Mouse (Mus musculus) MEL (cell line): ENCODE data around the gene Tmod1. TPM values are rescaled to one million over a fixed set of nuclear protein-coding genes. Genes with fewer than 3 reads are reported as not detected.

ENCODE experiments used
- DNase-seq: peaks from one replicate; pipeline ENCODE4 v3.0.0; 2011; ENCODE audit warnings: low read depth, low spot score
- H3K27ac ChIP-seq: 2 replicates; pipeline ENCODE4 v1.5.1; 2012; ENCODE audit warnings: low read depth, mild to moderate bottlenecking, control low read depth, low read length, moderate library complexity; ENCODE audit not compliant: control insufficient read depth
- H3K27me3 ChIP-seq, 2 experiments: fragments of 150-350 bp in 1 of 2; sonication (generic) in 1 of 2; 2 replicates each; pipeline ENCODE4 v1.6.1; 2012; ENCODE audit warnings: low read length in 2 of 2, mild to moderate bottlenecking in 2 of 2, improper control_type of control experiment in 1 of 2, moderate library complexity in 1 of 2; ENCODE audit not compliant: insufficient read depth in 2 of 2, control insufficient read depth in 1 of 2
- H3K36me3 ChIP-seq, 2 experiments: 2 replicates each; pipeline ENCODE4 v1.6.1; 2012 to 2014; ENCODE audit warnings: low read length in 2 of 2, improper control_type of control experiment in 1 of 2, inconsistent platforms in 1 of 2, mild to moderate bottlenecking in 1 of 2; ENCODE audit not compliant: insufficient read depth in 2 of 2, control insufficient read depth in 1 of 2
- H3K4me1 ChIP-seq, 2 experiments: fragments of 150-350 bp in 1 of 2; sonication (generic) in 1 of 2; 2 replicates each; pipeline ENCODE4 v1.6.1; 2012; ENCODE audit warnings: low read length in 2 of 2, improper control_type of control experiment in 1 of 2, mild to moderate bottlenecking in 1 of 2; ENCODE audit not compliant: insufficient read depth in 2 of 2, control insufficient read depth in 1 of 2
- H3K4me3 ChIP-seq, 2 experiments: fragments of 150-350 bp in 1 of 2; sonication (generic) in 1 of 2; 2 replicates each; pipeline ENCODE4 v1.5.1; 2012; ENCODE audit warnings: low read depth in 2 of 2, low read length in 2 of 2, mild to moderate bottlenecking in 2 of 2, moderate library complexity in 2 of 2, control low read depth in 1 of 2, improper control_type of control experiment in 1 of 2; ENCODE audit not compliant: control insufficient read depth in 1 of 2, insufficient read depth in 1 of 2
- H3K79me2 ChIP-seq: 2 replicates; pipeline ENCODE4 v1.6.1; 2012; ENCODE audit warnings: mild to moderate bottlenecking, low read length, moderate library complexity; ENCODE audit not compliant: control insufficient read depth, poor library complexity, insufficient read depth
- H3K9ac ChIP-seq: 2 replicates; pipeline ENCODE4 v1.6.1; 2012; ENCODE audit warnings: low read depth, mild to moderate bottlenecking, control low read depth, low read length, moderate library complexity; ENCODE audit not compliant: control insufficient read depth, poor library complexity, severe bottlenecking
- H3K9me3 ChIP-seq: fragments of 150-350 bp; sonication (generic); replicated peaks from 2 replicates; pipeline ENCODE4 v1.6.1; 2012; ENCODE audit warnings: mild to moderate bottlenecking, low read length, improper control_type of control experiment, moderate library complexity; ENCODE audit not compliant: insufficient read depth
- CHD1 ChIP-seq: IDR thresholded peaks from 2 replicates; pipeline ENCODE4 v1.6.1; 2012; ENCODE audit warnings: low read depth, mild to moderate bottlenecking, inconsistent platforms, low read length, improper control_type of control experiment
- CHD2 ChIP-seq: IDR thresholded peaks from 2 replicates; pipeline ENCODE4 v1.6.1; 2011; ENCODE audit warnings: low read length, improper control_type of control experiment
- CTCF ChIP-seq, 3 experiments: IDR thresholded peaks in 2 of 3; conservative IDR thresholded peaks in 1 of 3; 2 replicates each; pipeline ENCODE4 v1.5.1; 2011 to 2012; ENCODE audit warnings: low read length in 3 of 3, low read depth in 2 of 3, mild to moderate bottlenecking in 2 of 3, improper control_type of control experiment in 1 of 3, inconsistent platforms in 1 of 3, mixed read lengths in 1 of 3, moderate library complexity in 1 of 3; ENCODE audit not compliant: control insufficient read depth in 1 of 3, insufficient read depth in 1 of 3, poor library complexity in 1 of 3, severe bottlenecking in 1 of 3
- ELF1 ChIP-seq: IDR thresholded peaks from 2 replicates; pipeline ENCODE4 v1.6.1; 2014; ENCODE audit warnings: low read depth, mild to moderate bottlenecking, inconsistent platforms, low read length, improper control_type of control experiment, moderate library complexity
- GABPA ChIP-seq: IDR thresholded peaks from 2 replicates; pipeline ENCODE4 v1.6.1; 2012; ENCODE audit warnings: low read depth, mild to moderate bottlenecking, inconsistent platforms, low read length, improper control_type of control experiment, moderate library complexity
- HCFC1 ChIP-seq: IDR thresholded peaks from 2 replicates; pipeline ENCODE4 v1.6.1; 2012; ENCODE audit warnings: low read depth, mild to moderate bottlenecking, inconsistent platforms, low read length, improper control_type of control experiment, moderate library complexity
- KAT2A ChIP-seq: conservative IDR thresholded peaks from 2 replicates; pipeline ENCODE4 v1.6.1; 2012; ENCODE audit warnings: low read depth, low read length, improper control_type of control experiment, inconsistent platforms
- MXI1 ChIP-seq: IDR thresholded peaks from 2 replicates; pipeline ENCODE4 v1.6.1; 2011; ENCODE audit warnings: mild to moderate bottlenecking, low read depth, low read length, improper control_type of control experiment
- MYB ChIP-seq: IDR thresholded peaks from 2 replicates; pipeline ENCODE4 v1.6.1; 2011; ENCODE audit warnings: mild to moderate bottlenecking, low read depth, low read length, improper control_type of control experiment
- MYC ChIP-seq: IDR thresholded peaks from 2 replicates; pipeline ENCODE4 v1.6.1; 2011; ENCODE audit warnings: low read depth, mild to moderate bottlenecking, low read length, improper control_type of control experiment, moderate library complexity
- POLR2AphosphoS5 ChIP-seq: IDR thresholded peaks from 2 replicates; pipeline ENCODE4 v1.6.1; 2012; ENCODE audit warnings: low read depth, borderline replicate concordance, mild to moderate bottlenecking, inconsistent platforms, low read length, moderate library complexity, mixed read lengths
- RCOR1 ChIP-seq: IDR thresholded peaks from 2 replicates; pipeline ENCODE4 v1.6.1; 2012; ENCODE audit warnings: low read depth, mild to moderate bottlenecking, inconsistent platforms, low read length, improper control_type of control experiment
- SIN3A ChIP-seq: IDR thresholded peaks from 2 replicates; pipeline ENCODE4 v1.6.1; 2012; ENCODE audit warnings: low read length, improper control_type of control experiment, inconsistent platforms
- SMC3 ChIP-seq: IDR thresholded peaks from 2 replicates; pipeline ENCODE4 v1.6.1; 2011; ENCODE audit warnings: low read depth, low read length, improper control_type of control experiment
- UBTF ChIP-seq: IDR thresholded peaks from 2 replicates; pipeline ENCODE4 v1.6.1; 2012; ENCODE audit warnings: low read depth, mild to moderate bottlenecking, inconsistent platforms, low read length, improper control_type of control experiment, moderate library complexity, borderline replicate concordance; ENCODE audit not compliant: insufficient read depth
- ZKSCAN1 ChIP-seq: IDR thresholded peaks from 2 replicates; pipeline ENCODE4 v1.6.1; 2012; ENCODE audit warnings: low read depth, mild to moderate bottlenecking, inconsistent platforms, low read length, improper control_type of control experiment, moderate library complexity
- polyA plus RNA-seq, 2 experiments: library from polyadenylated mRNA; stranded (reverse) in 1 of 2; unstranded in 1 of 2; fragments of >175 nt in 1 of 2; fragments of >200 nt in 1 of 2; gene quantifications; 2 replicates each; pipeline versions ENCODE4 v1.2.1 to v1.2.4; 2012; ENCODE audit warnings: low replicate concordance in 2 of 2, low read depth in 1 of 2; ENCODE audit not compliant: insufficient read length in 2 of 2, insufficient read depth in 1 of 2, missing spikeins in 1 of 2
- total RNA-seq: library from RNA; depleted of rRNA; stranded (reverse); fragments of 300-350 nt; gene quantifications from 2 replicates; pipeline ENCODE4 v1.2.3, GENCODE M21; 2012

Tmod1 gene
- total and polyA plus RNA-seq, 3 experiments, result 2.3 to 8.1 TPM; not detected in 1

- Histone ChIP-seq H3K9ac (no peak overlapping the region), H3K36me3 (peaks cover 0 to 7% of the 10 kb centered on the region in 2 experiments; a peak in 2 of 4 replicates), H3K9me3 (no peaks in the 10 kb centered on the region), H3K4me1 (peaks cover 0 to 7% of the 10 kb centered on the region in 2 experiments; a peak in 2 of 4 replicates), H3K27me3 (no peaks in the 10 kb centered on the region), H3K79me2 (no peaks in the 10 kb centered on the region), H3K4me3 (no peak overlapping the region), H3K27ac (no peak overlapping the region)
- no peak for DNase-seq
- no peak for TF ChIP-seq MXI1
- TF ChIP-seq CHD1, result no peak
- TF ChIP-seq POLR2AphosphoS5, result no peak
- no peak for TF ChIP-seq ELF1
- no peak for TF ChIP-seq SMC3
- TF ChIP-seq GABPA, result no peak
- no peak for TF ChIP-seq CTCF (IDR thresholded peaks at IDR 0.05 in 2 of 3, conservative IDR thresholded peaks at IDR 0.05 in 1 of 3; ENCODE audit: control insufficient read depth in 1 of 3, insufficient read depth in 1 of 3, low read depth in 2 of 3, low read length in 3 of 3, poor library complexity in 1 of 3, severe bottlenecking in 1 of 3)
- TF ChIP-seq MYB, result no peak
- TF ChIP-seq HCFC1, result no peak
- TF ChIP-seq KAT2A, result no peak
- TF ChIP-seq SIN3A, result no peak
- no peak for TF ChIP-seq RCOR1
- TF ChIP-seq CHD2, result no peak
Observed at GRCm38 (mm10) chr4:46028224-46028623, 10.5 kb upstream of the Tmod1 start.

DNA sequence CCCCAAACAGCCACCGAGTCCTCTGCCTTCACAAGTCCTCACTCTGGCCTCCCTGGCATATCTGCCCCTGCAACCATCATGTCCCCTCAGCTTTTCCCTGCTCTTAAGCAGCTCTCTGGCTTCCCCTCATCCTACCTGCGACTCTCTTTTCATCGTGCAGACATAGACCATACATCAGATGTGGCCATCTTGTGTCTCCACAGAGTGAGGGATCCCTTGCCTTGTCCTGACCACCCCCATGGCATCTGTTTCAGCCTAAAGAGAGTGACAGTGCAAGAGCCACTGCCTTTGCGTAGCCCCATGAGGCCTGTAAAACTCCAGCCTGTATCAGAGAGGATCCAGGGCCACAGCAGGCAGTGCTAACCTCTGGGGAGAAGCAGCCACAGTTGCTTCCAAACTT, 10.0 kb upstream of the Tmod1 start:
- Histone ChIP-seq H3K4me3 (no peak overlapping the region), H3K9ac (no peak overlapping the region), H3K79me2 (no peaks in the 10 kb centered on the region), H3K36me3 (peaks cover 0 to 3% of the 10 kb centered on the region in 2 experiments; a peak in 2 of 4 replicates)
- TF ChIP-seq MXI1, result no peak
- no peak for TF ChIP-seq ZKSCAN1
- no peak for TF ChIP-seq MYC
- TF ChIP-seq UBTF, result no peak
- no peak for TF ChIP-seq RCOR1
- TF ChIP-seq, all 39 proteins: peak for 0
- H3K27ac ChIP-seq, result no peak overlapping the region
- H3K4me1 ChIP-seq, result peaks cover 0 to 7% of the 10 kb centered on the region in 2 experiments; a peak in 2 of 4 replicates
- no peaks in the 10 kb centered on the region for H3K27me3 ChIP-seq
- H3K9me3 ChIP-seq, result no peaks in the 10 kb centered on the region
- no peak for DNase-seq
